Mouse (Mus musculus): ENCODE data around the gene Dcun1d3. TPM values are rescaled to one million over a fixed set of nuclear protein-coding genes. Genes with fewer than 3 reads are reported as not detected.

The Dcun1d3 gene
- total RNA-seq, 2 experiments from 2014 or later: 22.1 TPM

GRCm38 (mm10) chr7:119875776-119876440, 20.2 kb downstream of the Dcun1d3 start:
- no peak for DNase-seq (ENCODE audit: extremely low spot score in 1 of 2, low spot score in 1 of 2)

- DNase-seq (ENCODE audit: extremely low spot score in 1 of 2, low spot score in 1 of 2): no peak
Measured at GRCm38 (mm10) chr7:119873050-119873449, 23.0 kb downstream of the Dcun1d3 start.

GRCm38 (mm10) chr7:119872204-119872603, 23.9 kb downstream of the Dcun1d3 start:
- no peak for DNase-seq (ENCODE audit: extremely low spot score in 1 of 2, low spot score in 1 of 2)

- DNase-seq (ENCODE audit: extremely low spot score in 1 of 2, low spot score in 1 of 2): no peak
Measured at GRCm38 (mm10) chr7:119866136-119866535, 30.0 kb downstream of the Dcun1d3 start.

- no peak for DNase-seq (ENCODE audit: extremely low spot score in 1 of 2, low spot score in 1 of 2)
Measured at GRCm38 (mm10) chr7:119864500-119864899, 31.6 kb downstream of the Dcun1d3 start.

GRCm38 (mm10) chr7:119862167-119862566, 33.9 kb downstream of the Dcun1d3 start:
- DNase-seq (ENCODE audit: extremely low spot score in 1 of 2, low spot score in 1 of 2): no peak

GRCm38 (mm10) chr7:119861335-119862091, 34.6 kb downstream of the Dcun1d3 start:
- peak; percentile 13 to 19 for DNase-seq (ENCODE audit: extremely low spot score in 1 of 2, low spot score in 1 of 2)

GRCm38 (mm10) chr7:119860971-119861334, 35.1 kb downstream of the Dcun1d3 start:
- no peak for DNase-seq (ENCODE audit: extremely low spot score in 1 of 2, low spot score in 1 of 2)

GRCm38 (mm10) chr7:119860554-119860953, 35.5 kb downstream of the Dcun1d3 start:
- no peak for DNase-seq (ENCODE audit: extremely low spot score in 1 of 2, low spot score in 1 of 2)

GRCm38 (mm10) chr7:119860116-119860515, 36.0 kb downstream of the Dcun1d3 start:
- no peak for DNase-seq (ENCODE audit: extremely low spot score in 1 of 2, low spot score in 1 of 2)

- no peak for DNase-seq (ENCODE audit: extremely low spot score in 1 of 2, low spot score in 1 of 2)
Measured at GRCm38 (mm10) chr7:119859476-119859875, 36.6 kb downstream of the Dcun1d3 start.

GRCm38 (mm10) chr7:119855031-119855430, 41.1 kb downstream of the Dcun1d3 start:
- no peak for DNase-seq (ENCODE audit: extremely low spot score in 1 of 2, low spot score in 1 of 2)

- no peak for DNase-seq (ENCODE audit: extremely low spot score in 1 of 2, low spot score in 1 of 2)
Measured at GRCm38 (mm10) chr7:119854362-119854761, 41.7 kb downstream of the Dcun1d3 start.

- DNase-seq (ENCODE audit: extremely low spot score in 1 of 2, low spot score in 1 of 2): no peak
Measured at GRCm38 (mm10) chr7:119853186-119853585, 42.9 kb downstream of the Dcun1d3 start.

- no peak for DNase-seq (ENCODE audit: extremely low spot score in 1 of 2, low spot score in 1 of 2)
Measured at GRCm38 (mm10) chr7:119852494-119852893, 43.6 kb downstream of the Dcun1d3 start.

- no peak for DNase-seq (ENCODE audit: extremely low spot score in 1 of 2, low spot score in 1 of 2)
Measured at GRCm38 (mm10) chr7:119850737-119851136, 45.4 kb downstream of the Dcun1d3 start.

GRCm38 (mm10) chr7:119849096-119849495, 47.0 kb downstream of the Dcun1d3 start:
- DNase-seq (ENCODE audit: extremely low spot score in 1 of 2, low spot score in 1 of 2): peak; percentile 56 to 87

- no peak for DNase-seq (ENCODE audit: extremely low spot score in 1 of 2, low spot score in 1 of 2)
Measured at GRCm38 (mm10) chr7:119847396-119847795, 48.7 kb downstream of the Dcun1d3 start.

GRCm38 (mm10) chr7:119845541-119845940, 50.6 kb downstream of the Dcun1d3 start:
- DNase-seq (ENCODE audit: extremely low spot score in 1 of 2, low spot score in 1 of 2): no peak

- no peak for DNase-seq (ENCODE audit: extremely low spot score in 1 of 2, low spot score in 1 of 2)
Measured at GRCm38 (mm10) chr7:119841820-119842449, 54.2 kb downstream of the Dcun1d3 start.

- DNase-seq (ENCODE audit: extremely low spot score in 1 of 2, low spot score in 1 of 2): no peak
Measured at GRCm38 (mm10) chr7:119835996-119836777, 59.9 kb downstream of the Dcun1d3 start.

Data from layer of hippocampus, postnatal 25 days (tissue).